8 mouse cellular contexts compared by ENCODE assay signal in the genomic region with DNA sequence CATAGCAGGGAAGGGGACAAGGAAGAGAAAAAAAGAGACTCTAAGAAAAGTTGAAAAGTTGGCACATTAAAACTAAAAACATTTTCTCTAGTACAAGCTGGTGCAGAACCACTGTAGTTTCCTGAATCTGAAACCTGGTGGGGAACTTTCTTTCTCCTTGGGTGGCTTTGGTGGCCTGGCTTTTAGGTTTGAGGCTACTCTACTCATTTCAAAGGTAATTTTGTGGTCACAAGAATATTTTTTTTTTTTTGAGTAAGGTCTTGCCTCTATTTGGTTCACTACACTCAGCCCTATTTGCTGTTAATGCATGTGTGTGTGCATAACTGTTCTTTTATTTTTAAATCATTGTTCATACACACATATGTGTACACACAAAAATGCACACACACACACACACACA. TPM values are rescaled to one million over a fixed set of nuclear protein-coding genes. Genes with fewer than 3 reads are reported as not detected.
DNase-seq lines count a peak whose midpoint lies in the region; ATAC-seq and TF ChIP-seq lines count a peak whose summit lies in the region.
"Had no signal": no experiment of that assay in that cellular context is flagged by ENCODE, and none has a peak within 500 bp of the region (broad histone marks: within the 10 kb centered on the region; RNA-seq: fewer than 3 reads in every experiment).

No protein-coding gene starts in this region.

- no peak overlapping the region for H3K9ac ChIP-seq in lung, embryonic 14.5 days
- peak overlapping the region; percentile 79; the same call in 1 of the 2 replicates for H3K9ac ChIP-seq in forebrain, embryonic 16.5 days (replicated peaks; ENCODE audit: low read depth, low read length)
- H3K9ac ChIP-seq in limb, embryonic 13.5 days = no peak overlapping the region
- no peak overlapping the region for H3K9ac ChIP-seq in stomach, embryonic 15.5 days
- H3K9ac ChIP-seq: liver, embryonic 15.5 days had no signal

- peaks cover 13% of the 10 kb centered on the region for H3K4me1 ChIP-seq in lung, embryonic 14.5 days (ENCODE audit: insufficient read depth)
- H3K4me1 ChIP-seq in forebrain, embryonic 16.5 days (replicated peaks; ENCODE audit: control insufficient read depth, insufficient read depth, low read length) = peaks cover 11% of the 10 kb centered on the region
- peaks cover 9% of the 10 kb centered on the region; the same call in 1 of the 2 replicates for H3K4me1 ChIP-seq in limb, embryonic 13.5 days
- H3K4me1 ChIP-seq in stomach, embryonic 15.5 days = peaks cover 5% of the 10 kb centered on the region
- H3K4me1 ChIP-seq: liver, embryonic 15.5 days had no signal

- peak overlapping the region; percentile 10; the same call in 1 of the 2 replicates for H3K27ac ChIP-seq in lung, embryonic 14.5 days (ENCODE audit: low read depth)
- no peak overlapping the region for H3K27ac ChIP-seq in forebrain, embryonic 16.5 days (ENCODE audit: low read length)
- H3K27ac ChIP-seq in limb, embryonic 13.5 days = no peak overlapping the region
- H3K27ac ChIP-seq in stomach, embryonic 15.5 days = no peak overlapping the region
- H3K27ac ChIP-seq: liver, embryonic 15.5 days had no signal

- no peaks in the 10 kb centered on the region for H3K27me3 ChIP-seq in lung, embryonic 14.5 days (ENCODE audit: insufficient read depth, low read length)
- H3K27me3 ChIP-seq in forebrain, embryonic 16.5 days (replicated peaks; ENCODE audit: control insufficient read depth, insufficient read depth, low read length) = no peaks in the 10 kb centered on the region
- H3K27me3 ChIP-seq in limb, embryonic 13.5 days = peaks cover 22% of the 10 kb centered on the region; the same call in 1 of the 2 replicates
- no peaks in the 10 kb centered on the region for H3K27me3 ChIP-seq in stomach, embryonic 15.5 days (replicated peaks)

- peak overlapping the region; percentile 69 for H3K4me3 ChIP-seq in lung, embryonic 14.5 days (ENCODE audit: low read depth, low read length)
- peak overlapping the region; percentile 67; the same call in 1 of the 2 replicates for H3K4me3 ChIP-seq in forebrain, embryonic 16.5 days (replicated peaks; ENCODE audit: low read length)
- peak overlapping the region; percentile 53 for H3K4me3 ChIP-seq in limb, embryonic 13.5 days
- peak overlapping the region; percentile 64 for H3K4me3 ChIP-seq in stomach, embryonic 15.5 days (replicated peaks)

- H3K36me3 ChIP-seq in lung, embryonic 14.5 days (ENCODE audit: insufficient read depth) = no peaks in the 10 kb centered on the region
- H3K36me3 ChIP-seq in forebrain, embryonic 16.5 days (ENCODE audit: control insufficient read depth, insufficient read depth) = no peaks in the 10 kb centered on the region
- H3K36me3 ChIP-seq in limb, embryonic 13.5 days = no peaks in the 10 kb centered on the region
- H3K36me3 ChIP-seq in stomach, embryonic 15.5 days = no peaks in the 10 kb centered on the region
- H3K36me3 ChIP-seq: liver, embryonic 15.5 days had no signal

- H3K4me2 ChIP-seq in lung, embryonic 14.5 days = peak overlapping the region; percentile 75
- H3K4me2 ChIP-seq in forebrain, embryonic 16.5 days (ENCODE audit: low read length) = peak overlapping the region; percentile 90
- peak overlapping the region; percentile 87 for H3K4me2 ChIP-seq in limb, embryonic 13.5 days (replicated peaks)
- peak overlapping the region; percentile 69 for H3K4me2 ChIP-seq in stomach, embryonic 15.5 days

- DNase-seq in lung, embryonic 14.5 days = no peak
- no peak for DNase-seq in lung, postnatal 36 days
- DNase-seq in ovary, adult 18-20 months (ENCODE audit: low spot score) = no peak
- DNase-seq in adrenal gland, postnatal 10 days = no peak

- TF ChIP-seq CTCF in lung, embryonic 14.5 days (IDR thresholded peaks at IDR 0.05; ENCODE audit: low read depth) = no peak

- no peaks in the 10 kb centered on the region for H3K9me3 ChIP-seq in lung, embryonic 14.5 days (ENCODE audit: low read depth, low read length)
- no peaks in the 10 kb centered on the region for H3K9me3 ChIP-seq in forebrain, embryonic 16.5 days (ENCODE audit: control insufficient read depth, low read length)
- H3K9me3 ChIP-seq in limb, embryonic 13.5 days = no peaks in the 10 kb centered on the region
- H3K9me3 ChIP-seq in stomach, embryonic 15.5 days = no peaks in the 10 kb centered on the region
- H3K9me3 ChIP-seq: liver, embryonic 15.5 days had no signal

- no peak for ATAC-seq in lung, embryonic 14.5 days (ENCODE audit: insufficient read depth)
- ATAC-seq in forebrain, embryonic 16.5 days = no peak
- no peak for ATAC-seq in limb, embryonic 13.5 days (ENCODE audit: low FRiP score, low read depth)
- ATAC-seq in stomach, embryonic 15.5 days (ENCODE audit: insufficient read depth, low FRiP score, low read depth) = no peak

RNA-seq across cellular contexts. Expression of a gene that starts 0.4 kb away (rescaled TPM):
- 111 and 117 TPM in 2 replicates for polyA plus RNA-seq in lung, embryonic 14.5 days (2014; fragmentation: Nextera tagmentation; extraction: Ambion mirVana)
- 68.9 and 75.3 TPM in 2 replicates for polyA plus RNA-seq in forebrain, embryonic 16.5 days (2015; fragmentation: Nextera tagmentation; extraction: Ambion mirVana)
- polyA plus RNA-seq in limb, embryonic 13.5 days (2015; fragmentation: Nextera tagmentation; extraction: Ambion mirVana) = 5.9 and 8.1 TPM in 2 replicates
- 46.0 and 51.7 TPM in 2 replicates for polyA plus RNA-seq in stomach, embryonic 15.5 days (2015; fragmentation: Nextera tagmentation; extraction: Ambion mirVana)
- total RNA-seq in adrenal gland, postnatal 10 days (2021) = 10 to 100 TPM; 41.8 to 47.6 TPM
